Mouse (Mus musculus) heart, embryonic 12.5 days (tissue): ENCODE measurements around the gene Nrsn2. TPM values are rescaled to one million over a fixed set of nuclear protein-coding genes. Genes with fewer than 3 reads are reported as not detected.

Experiments used
- ATAC-seq: fragments of 200-750 bp; cut with Nextera tagmentation; 2 replicates; pipeline ENCODE4 v1.8.0; 2017; ENCODE audit warnings: moderate TSS enrichment, moderate library complexity; ENCODE audit not compliant: insufficient number of reproducible peaks, low FRiP score
- H3K27ac ChIP-seq: fragments of 300-500 bp; sonication (generic); 2 replicates; pipeline ENCODE4 v1.5.1; 2016; ENCODE audit warnings: mild to moderate bottlenecking, moderate library complexity; ENCODE audit not compliant: poor library complexity, severe bottlenecking
- H3K27me3 ChIP-seq: fragments of 300-500 bp; sonication (generic); replicated peaks from 2 replicates; pipeline ENCODE4 v1.6.1; 2016; ENCODE audit warnings: mild to moderate bottlenecking, moderate library complexity
- H3K36me3 ChIP-seq: fragments of 300-500 bp; sonication (generic); 2 replicates; pipeline ENCODE4 v1.6.1; 2016; ENCODE audit warnings: mild to moderate bottlenecking, moderate library complexity
- H3K4me1 ChIP-seq: fragments of 300-500 bp; sonication (generic); replicated peaks from 2 replicates; pipeline ENCODE4 v1.6.1; 2016; ENCODE audit warnings: mild to moderate bottlenecking
- H3K4me2 ChIP-seq: fragments of 300-500 bp; sonication (generic); 2 replicates; pipeline ENCODE4 v1.6.1; 2016; ENCODE audit warnings: mild to moderate bottlenecking, moderate library complexity
- H3K4me3 ChIP-seq: fragments of 300-500 bp; sonication (generic); 2 replicates; pipeline ENCODE4 v1.5.1; 2016; ENCODE audit warnings: mild to moderate bottlenecking
- H3K9ac ChIP-seq: fragments of 300-500 bp; sonication (generic); 2 replicates; pipeline ENCODE4 v1.6.1; 2016; ENCODE audit warnings: mild to moderate bottlenecking, moderate library complexity
- H3K9me3 ChIP-seq: fragments of 300-500 bp; sonication (generic); replicated peaks from 2 replicates; pipeline ENCODE4 v1.6.1; 2016; ENCODE audit warnings: mild to moderate bottlenecking, moderate library complexity
- WGBS: fragments of 180-500 bp; shearing (Covaris S2); methylation state at CpG from one replicate; pipeline ENCODE4 v1.1.7; 2016; 5-methylcytosine and 5-hydroxymethylcytosine counted together
- polyA plus RNA-seq: library from polyadenylated mRNA; unstranded; fragments of >200 nt; fragmentation: Nextera tagmentation; extraction: Ambion mirVana; gene quantifications from 2 replicates; pipeline ENCODE4 v1.2.1, GENCODE M21; 2016

The Nrsn2 gene
- polyA plus RNA-seq, 1 experiment from 2014 or later = 3.8 TPM

GRCm38 (mm10) chr2:152326654-152327053, 49.8 kb downstream of the Nrsn2 start:
- Histone ChIP-seq H3K9ac (no peak overlapping the region), H3K27ac (no peak overlapping the region), H3K4me2 (no peak overlapping the region), H3K9me3 (no peaks in the 10 kb centered on the region), H3K4me3 (no peak overlapping the region), H3K36me3 (peaks cover 86% of the 10 kb centered on the region), H3K4me1 (peaks cover 13% of the 10 kb centered on the region), H3K27me3 (no peaks in the 10 kb centered on the region)
- no peak for ATAC-seq
- WGBS = 89% methylated on average over 8 of the region's 8 CpGs

GRCm38 (mm10) chr2:152326157-152326556, 50.3 kb downstream of the Nrsn2 start:
- Histone ChIP-seq H3K9ac (no peak overlapping the region), H3K4me2 (no peak overlapping the region), H3K9me3 (no peaks in the 10 kb centered on the region), H3K4me1 (peaks cover 8% of the 10 kb centered on the region), H3K27me3 (no peaks in the 10 kb centered on the region), H3K27ac (no peak overlapping the region), H3K4me3 (no peak overlapping the region), H3K36me3 (peaks cover 91% of the 10 kb centered on the region)
- ATAC-seq = no peak
- 81% methylated on average over 13 of the region's 13 CpGs for WGBS

GRCm38 (mm10) chr2:152324842-152325241, 51.6 kb downstream of the Nrsn2 start:
- Histone ChIP-seq H3K4me2 (no peak overlapping the region), H3K9me3 (no peaks in the 10 kb centered on the region), H3K9ac (no peak overlapping the region), H3K27me3 (no peaks in the 10 kb centered on the region), H3K36me3 (peaks cover 95% of the 10 kb centered on the region), H3K4me3 (no peak overlapping the region), H3K4me1 (no peaks in the 10 kb centered on the region), H3K27ac (no peak overlapping the region)
- no peak for ATAC-seq
- WGBS = 88% methylated on average over 3 of the region's 3 CpGs

- Histone ChIP-seq H3K9ac (no peak overlapping the region), H3K4me2 (no peak overlapping the region), H3K27ac (no peak overlapping the region), H3K4me3 (no peak overlapping the region), H3K4me1 (no peaks in the 10 kb centered on the region), H3K27me3 (no peaks in the 10 kb centered on the region), H3K9me3 (no peaks in the 10 kb centered on the region), H3K36me3 (peaks cover 98% of the 10 kb centered on the region)
- ATAC-seq = no peak
- 95% methylated on average over 14 of the region's 14 CpGs for WGBS
Observed at GRCm38 (mm10) chr2:152323971-152324370, 52.5 kb downstream of the Nrsn2 start.

- no peak for ATAC-seq
- H3K36me3 ChIP-seq = peaks cover 98% of the 10 kb centered on the region
- H3K4me1 ChIP-seq = no peaks in the 10 kb centered on the region
- no peak overlapping the region for H3K4me3 ChIP-seq
- H3K27ac ChIP-seq = no peak overlapping the region
- 94% methylated on average over 6 of the region's 6 CpGs for WGBS
- no peaks in the 10 kb centered on the region for H3K27me3 ChIP-seq
- H3K9ac ChIP-seq = no peak overlapping the region
- H3K4me2 ChIP-seq = no peak overlapping the region
- no peaks in the 10 kb centered on the region for H3K9me3 ChIP-seq
Observed at GRCm38 (mm10) chr2:152322198-152322597, 54.2 kb downstream of the Nrsn2 start.

- no peak overlapping the region for H3K27ac ChIP-seq
- H3K4me2 ChIP-seq = no peak overlapping the region
- H3K4me3 ChIP-seq = no peak overlapping the region
- H3K27me3 ChIP-seq = no peaks in the 10 kb centered on the region
- WGBS = 90% methylated on average over 5 of the region's 5 CpGs
- peaks cover 98% of the 10 kb centered on the region for H3K36me3 ChIP-seq
- ATAC-seq = no peak
- no peaks in the 10 kb centered on the region for H3K9me3 ChIP-seq
- H3K9ac ChIP-seq = no peak overlapping the region
- H3K4me1 ChIP-seq = no peaks in the 10 kb centered on the region
Observed at GRCm38 (mm10) chr2:152321558-152321957, 54.9 kb downstream of the Nrsn2 start.

Other genes starting within 250 kb of the Nrsn2 start
- gene Tcf15, start 233.1 kb downstream of the Nrsn2 start, polyA plus RNA-seq = 4.1 and 4.7 TPM in 2 replicates
- gene Csnk2a1, start 149.8 kb downstream of the Nrsn2 start, polyA plus RNA-seq = 63.2 and 69.2 TPM in 2 replicates
- 33.6 and 37.5 TPM in 2 replicates for gene Tbc1d20, start 82.8 kb downstream of the Nrsn2 start, polyA plus RNA-seq
- gene Rbck1, start 44.0 kb downstream of the Nrsn2 start, polyA plus RNA-seq = 65.3 and 68.9 TPM in 2 replicates
- gene Trib3, start 32.6 kb downstream of the Nrsn2 start, polyA plus RNA-seq = 8.5 and 10.1 TPM in 2 replicates
- gene Sox12, start 21.4 kb upstream of the Nrsn2 start, polyA plus RNA-seq = 11.5 TPM in 2 replicates
- 61.4 and 64.9 TPM in 2 replicates for gene Zcchc3, start 38.4 kb upstream of the Nrsn2 start, polyA plus RNA-seq
- 1.7 and 2.1 TPM in 2 replicates for gene 6820408C15Rik, start 38.9 kb upstream of the Nrsn2 start, polyA plus RNA-seq
- gene Defb23, start 88.0 kb upstream of the Nrsn2 start, polyA plus RNA-seq = not detected in 2 replicates
- gene Defb20, start 100.4 kb upstream of the Nrsn2 start, polyA plus RNA-seq = not detected in 2 replicates
- not detected in 2 replicates for gene Defb22, start 113.5 kb upstream of the Nrsn2 start, polyA plus RNA-seq
- gene Defb26, start 135.1 kb upstream of the Nrsn2 start, polyA plus RNA-seq = not detected in 2 replicates
- not detected in 2 replicates for gene Defb28, start 141.6 kb upstream of the Nrsn2 start, polyA plus RNA-seq
- gene Defb29, start 163.5 kb upstream of the Nrsn2 start, polyA plus RNA-seq = not detected in 2 replicates
- gene Gm17416, start 192.7 kb upstream of the Nrsn2 start, polyA plus RNA-seq = not detected in 2 replicates
- not detected in 2 replicates for gene Defb21, start 196.1 kb upstream of the Nrsn2 start, polyA plus RNA-seq
- gene Defb19, start 203.7 kb upstream of the Nrsn2 start, polyA plus RNA-seq = 0.88 and 0.98 TPM in 2 replicates
- gene Defb45, start 222.8 kb upstream of the Nrsn2 start, polyA plus RNA-seq = not detected in 2 replicates
- gene Defb36, start 227.7 kb upstream of the Nrsn2 start, polyA plus RNA-seq = not detected in 2 replicates
- gene Defb25, start 246.4 kb upstream of the Nrsn2 start, polyA plus RNA-seq = not detected in 2 replicates